Mouse (Mus musculus) erythroblast, embryonic 14.5 days (primary cell): ENCODE measurements around the gene Rprd1b. TPM values are rescaled to one million over a fixed set of nuclear protein-coding genes. Genes with fewer than 3 reads are reported as not detected.

Source experiments
- H3K27me3 ChIP-seq: 2 replicates; pipeline ENCODE4 v1.6.1; 2012; ENCODE audit warnings: inconsistent platforms; ENCODE audit not compliant: control insufficient read depth
- H3K36me3 ChIP-seq: 2 replicates; pipeline ENCODE4 v1.6.1; 2012; ENCODE audit warnings: mild to moderate bottlenecking, inconsistent platforms; ENCODE audit not compliant: control insufficient read depth
- H3K4me1 ChIP-seq: 2 replicates; pipeline ENCODE4 v1.6.1; 2012; ENCODE audit warnings: inconsistent platforms; ENCODE audit not compliant: control insufficient read depth
- H3K4me3 ChIP-seq: replicated peaks from 2 replicates; pipeline ENCODE3; 2012; ENCODE audit warnings: moderate library complexity, mild to moderate bottlenecking, inconsistent platforms
- H3K9me3 ChIP-seq: 2 replicates; pipeline ENCODE4 v1.6.1; 2012; ENCODE audit warnings: low read length, inconsistent platforms, mixed read lengths; ENCODE audit not compliant: control insufficient read depth
- GATA1 ChIP-seq: IDR thresholded peaks from 2 replicates; pipeline ENCODE4 v1.6.1; 2012; ENCODE audit warnings: low read length, inconsistent platforms, mixed read lengths
- TAL1 ChIP-seq: IDR thresholded peaks from 3 replicates; pipeline ENCODE4 v1.6.1; 2012; ENCODE audit warnings: low read length, inconsistent platforms, mixed read lengths
- polyA plus RNA-seq: library from polyadenylated mRNA; stranded (reverse); fragments of >175 nt; gene quantifications from 2 replicates; pipeline ENCODE4 v1.2.3, GENCODE M21; 2012

The Rprd1b gene
- polyA plus RNA-seq, 1 experiment, result 2.3 TPM

GRCm38 (mm10) chr2:158090096-158090495, 61.8 kb downstream of the Rprd1b start:
- no peaks in the 10 kb centered on the region for H3K9me3 ChIP-seq
- H3K36me3 ChIP-seq, result no peaks in the 10 kb centered on the region
- no peak for TF ChIP-seq GATA1
- TF ChIP-seq TAL1, result no peak
- H3K27me3 ChIP-seq, result no peaks in the 10 kb centered on the region
- no peaks in the 10 kb centered on the region for H3K4me1 ChIP-seq
- H3K4me3 ChIP-seq, result no peak overlapping the region

GRCm38 (mm10) chr2:158093345-158093744, 65.0 kb downstream of the Rprd1b start:
- H3K4me3 ChIP-seq, result no peak overlapping the region
- no peaks in the 10 kb centered on the region for H3K4me1 ChIP-seq
- TF ChIP-seq TAL1 (no peak), GATA1 (no peak)
- no peaks in the 10 kb centered on the region for H3K36me3 ChIP-seq
- 0 out of 2 replicates have a peak, but pooled peaks cover under 1% of the 10 kb centered on the region for H3K27me3 ChIP-seq
- H3K9me3 ChIP-seq, result no peaks in the 10 kb centered on the region

- Histone ChIP-seq H3K4me3 (no peak overlapping the region), H3K4me1 (no peaks in the 10 kb centered on the region), H3K9me3 (no peaks in the 10 kb centered on the region), H3K27me3 (0 out of 2 replicates have a peak, but pooled peaks cover 2% of the 10 kb centered on the region), H3K36me3 (no peaks in the 10 kb centered on the region)
- no peak for TF ChIP-seq GATA1
Observed at GRCm38 (mm10) chr2:158094300-158094699, 66.0 kb downstream of the Rprd1b start.

GRCm38 (mm10) chr2:158094846-158095245, 66.5 kb downstream of the Rprd1b start:
- Histone ChIP-seq H3K4me3 (no peak overlapping the region), H3K27me3 (0 out of 2 replicates have a peak, but pooled peaks cover 2% of the 10 kb centered on the region), H3K4me1 (no peaks in the 10 kb centered on the region), H3K36me3 (no peaks in the 10 kb centered on the region), H3K9me3 (no peaks in the 10 kb centered on the region)
- TF ChIP-seq GATA1 (no peak), TAL1 (no peak)

- H3K4me3 ChIP-seq, result no peak overlapping the region
- 0 out of 2 replicates have a peak, but pooled peaks cover 2% of the 10 kb centered on the region for H3K27me3 ChIP-seq
- no peak for TF ChIP-seq GATA1
- TF ChIP-seq TAL1, result no peak
- no peaks in the 10 kb centered on the region for H3K4me1 ChIP-seq
- no peaks in the 10 kb centered on the region for H3K9me3 ChIP-seq
- no peaks in the 10 kb centered on the region for H3K36me3 ChIP-seq
Observed at GRCm38 (mm10) chr2:158097071-158097470, 68.8 kb downstream of the Rprd1b start.

- H3K27me3 ChIP-seq, result peaks cover 8% of the 10 kb centered on the region
- no peak for TF ChIP-seq TAL1
- no peak for TF ChIP-seq GATA1
- no peaks in the 10 kb centered on the region for H3K4me1 ChIP-seq
- H3K36me3 ChIP-seq, result no peaks in the 10 kb centered on the region
- no peak overlapping the region for H3K4me3 ChIP-seq
- no peaks in the 10 kb centered on the region for H3K9me3 ChIP-seq
Observed at GRCm38 (mm10) chr2:158098730-158099129, 70.4 kb downstream of the Rprd1b start.

GRCm38 (mm10) chr2:158099537-158099936, 71.2 kb downstream of the Rprd1b start:
- no peak for TF ChIP-seq TAL1
- no peak for TF ChIP-seq GATA1
- Histone ChIP-seq H3K27me3 (peaks cover 8% of the 10 kb centered on the region), H3K4me3 (no peak overlapping the region), H3K36me3 (no peaks in the 10 kb centered on the region), H3K4me1 (no peaks in the 10 kb centered on the region), H3K9me3 (no peaks in the 10 kb centered on the region)

GRCm38 (mm10) chr2:158101768-158102167, 73.5 kb downstream of the Rprd1b start:
- Histone ChIP-seq H3K4me1 (peaks cover 4% of the 10 kb centered on the region), H3K27me3 (peaks cover 8% of the 10 kb centered on the region), H3K36me3 (no peaks in the 10 kb centered on the region), H3K9me3 (no peaks in the 10 kb centered on the region), H3K4me3 (no peak overlapping the region)
- TF ChIP-seq GATA1 (no peak), TAL1 (no peak)

- no peaks in the 10 kb centered on the region for H3K36me3 ChIP-seq
- TF ChIP-seq GATA1 (no peak), TAL1 (no peak)
- H3K9me3 ChIP-seq, result no peaks in the 10 kb centered on the region
- peaks cover 22% of the 10 kb centered on the region for H3K4me1 ChIP-seq
- no peak overlapping the region for H3K4me3 ChIP-seq
- H3K27me3 ChIP-seq, result peaks cover 6% of the 10 kb centered on the region
Observed at GRCm38 (mm10) chr2:158104966-158105365, 76.7 kb downstream of the Rprd1b start.

- H3K9me3 ChIP-seq, result no peaks in the 10 kb centered on the region
- TF ChIP-seq TAL1 (no peak), GATA1 (no peak)
- H3K36me3 ChIP-seq, result no peaks in the 10 kb centered on the region
- peaks cover 23% of the 10 kb centered on the region for H3K4me1 ChIP-seq
- peaks cover 6% of the 10 kb centered on the region for H3K27me3 ChIP-seq
- no peak overlapping the region for H3K4me3 ChIP-seq
Observed at GRCm38 (mm10) chr2:158105605-158106004, 77.3 kb downstream of the Rprd1b start.
